Mouse (Mus musculus) neural tube, embryonic 14.5 days (tissue): Measurements from ENCODE around the gene Adh6b. TPM values are rescaled to one million over a fixed set of nuclear protein-coding genes. Genes with fewer than 3 reads are reported as not detected.

Experiments
- ATAC-seq: fragments of 200-750 bp; cut with Nextera tagmentation; 2 replicates; pipeline ENCODE4 v1.8.0; 2017; ENCODE audit warnings: low read depth, mild to moderate bottlenecking, moderate TSS enrichment, moderate library complexity
- H3K27ac ChIP-seq: fragments of 300-500 bp; sonication (generic); 2 replicates; pipeline ENCODE4 v1.5.1; 2014; ENCODE audit warnings: low read depth, mild to moderate bottlenecking, control low read depth, low read length, moderate library complexity, mixed read lengths
- H3K27me3 ChIP-seq: fragments of 300-500 bp; sonication (generic); 2 replicates; pipeline ENCODE4 v1.6.1; 2014; ENCODE audit warnings: low read length; ENCODE audit not compliant: control insufficient read depth, insufficient read depth
- H3K36me3 ChIP-seq: fragments of 300-500 bp; sonication (generic); 2 replicates; pipeline ENCODE4 v1.6.1; 2014; ENCODE audit warnings: low read length, mixed read lengths; ENCODE audit not compliant: control insufficient read depth, insufficient read depth
- H3K4me1 ChIP-seq: fragments of 300-500 bp; sonication (generic); 2 replicates; pipeline ENCODE4 v1.6.1; 2014; ENCODE audit warnings: low read length; ENCODE audit not compliant: control insufficient read depth, insufficient read depth
- H3K4me2 ChIP-seq: fragments of 300-500 bp; sonication (generic); 2 replicates; pipeline ENCODE4 v1.6.1; 2014; ENCODE audit warnings: mild to moderate bottlenecking, low read depth, low read length, control low read depth
- H3K4me3 ChIP-seq: fragments of 300-500 bp; sonication (generic); 2 replicates; pipeline ENCODE4 v1.5.1; 2014; ENCODE audit warnings: low read depth, low read length, control low read depth, mixed read lengths
- H3K9ac ChIP-seq: fragments of 300-500 bp; sonication (generic); replicated peaks from 2 replicates; pipeline ENCODE4 v1.6.1; 2014; ENCODE audit warnings: low read depth, mild to moderate bottlenecking, control low read depth, low read length, mixed read lengths
- H3K9me3 ChIP-seq: fragments of 300-500 bp; sonication (generic); 2 replicates; pipeline ENCODE4 v1.6.1; 2016; ENCODE audit warnings: low read length; ENCODE audit not compliant: control insufficient read depth
- WGBS: fragments of 180-500 bp; shearing (Covaris S2); extraction: QIAGEN DNeasy Blood & Tissue Kit; methylation state at CpG from one replicate; pipeline ENCODE4 v1.1.7; 2014; 5-methylcytosine and 5-hydroxymethylcytosine counted together
- polyA plus RNA-seq: library from polyadenylated mRNA; unstranded; fragments of >200 nt; fragmentation: Nextera tagmentation; extraction: Ambion mirVana; gene quantifications from 2 replicates; pipeline ENCODE4 v1.2.1, GENCODE M21; 2014

Adh6b gene
- polyA plus RNA-seq, 1 experiment from 2014 or later, result not detected

DNA sequence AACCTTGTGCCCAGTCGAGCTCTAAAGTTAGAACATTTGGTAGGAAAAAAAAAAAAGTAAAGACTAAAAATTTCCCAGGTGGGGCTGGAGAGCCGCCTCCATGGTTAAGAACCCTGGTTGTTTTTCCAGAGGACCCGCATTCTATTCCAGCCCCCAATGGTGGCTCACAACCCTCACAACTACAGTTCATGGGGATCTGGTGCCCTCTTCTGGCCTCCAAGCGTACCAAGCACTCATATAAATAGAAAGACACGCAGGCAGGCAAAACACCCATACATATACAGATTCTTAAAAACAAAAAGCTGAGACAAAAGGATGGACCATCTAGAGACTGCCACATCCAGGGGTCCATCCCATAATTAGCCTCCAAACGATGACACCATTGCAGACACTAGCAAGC is 30.6 kb upstream of the Adh6b start:
- Histone ChIP-seq H3K27me3 (no peaks in the 10 kb centered on the region), H3K9me3 (no peaks in the 10 kb centered on the region), H3K9ac (no peak overlapping the region), H3K36me3 (no peaks in the 10 kb centered on the region), H3K4me1 (no peaks in the 10 kb centered on the region), H3K4me2 (no peak overlapping the region), H3K27ac (no peak overlapping the region), H3K4me3 (no peak overlapping the region)
- 89% methylated on average over 6 of the region's 6 CpGs for WGBS
- no peak for ATAC-seq

DNA sequence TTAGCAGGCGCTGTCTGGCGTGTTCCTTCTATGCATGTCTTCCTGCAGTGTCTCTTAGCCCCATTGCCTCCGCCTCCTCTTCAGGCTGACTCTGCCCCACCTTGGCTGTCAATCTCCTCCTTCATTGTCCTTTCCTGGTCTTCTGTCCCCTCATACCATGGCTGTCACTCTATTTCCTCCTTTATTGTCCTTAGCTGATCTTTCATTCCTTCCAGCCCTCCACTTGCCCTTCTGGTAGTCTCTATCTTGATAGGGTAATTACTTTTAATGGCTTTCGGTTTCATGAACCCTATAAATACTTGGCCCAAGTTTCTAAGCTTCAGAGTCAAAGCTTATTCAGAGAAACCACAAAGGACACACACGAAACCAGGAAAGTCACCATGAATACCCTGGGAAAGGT is 28.6 kb upstream of the Adh6b start, which contains the start of gene Adh6a:
TSS of gene Adh6a (plus strand) at position 322 of the 400 bp plus-strand sequence.
- Histone ChIP-seq H3K4me2 (no peak within 1 kb of the TSS), H3K36me3 (no peaks in the 10 kb centered on the region), H3K9ac (no peak within 1 kb of the TSS), H3K9me3 (no peaks in the 10 kb centered on the region), H3K4me3 (no peak within 1 kb of the TSS), H3K27me3 (no peaks in the 10 kb centered on the region), H3K4me1 (no peaks in the 10 kb centered on the region), H3K27ac (no peak within 1 kb of the TSS)
- 86% methylated on average over 5 of the region's 5 CpGs for WGBS
- no peak for ATAC-seq

DNA sequence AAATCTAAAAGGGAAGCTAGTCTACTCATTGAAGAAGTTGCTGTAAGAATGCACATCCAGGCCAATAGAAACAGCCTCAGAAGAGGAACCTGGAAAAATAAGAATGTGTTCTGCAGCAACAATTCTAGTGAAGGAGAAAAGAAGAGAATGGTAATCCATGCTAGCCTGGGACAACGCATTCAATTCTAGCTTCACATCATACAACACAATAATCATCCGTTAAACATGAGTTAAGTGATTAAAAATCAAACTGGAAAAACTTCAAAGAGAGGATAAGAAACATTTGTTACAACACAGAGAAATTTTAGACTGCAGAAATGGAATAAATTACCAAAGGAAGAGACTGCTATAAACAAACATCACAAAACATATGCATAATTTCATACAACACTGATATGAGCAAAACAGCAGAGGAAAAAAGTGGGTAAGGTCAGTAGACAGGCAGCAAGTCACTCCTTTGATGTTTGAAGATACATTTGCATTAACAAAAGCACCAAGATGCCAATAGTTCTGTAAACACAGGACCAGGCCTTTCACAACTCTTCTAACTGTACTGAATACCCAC is 24.6 kb upstream of the Adh6b start:
- 85% methylated on average over 2 of the region's 2 CpGs for WGBS
- Histone ChIP-seq H3K4me1 (no peaks in the 10 kb centered on the region), H3K9me3 (no peaks in the 10 kb centered on the region), H3K36me3 (no peaks in the 10 kb centered on the region), H3K4me2 (no peak overlapping the region), H3K9ac (no peak overlapping the region), H3K27me3 (no peaks in the 10 kb centered on the region), H3K4me3 (no peak overlapping the region), H3K27ac (no peak overlapping the region)
- no peak for ATAC-seq

DNA sequence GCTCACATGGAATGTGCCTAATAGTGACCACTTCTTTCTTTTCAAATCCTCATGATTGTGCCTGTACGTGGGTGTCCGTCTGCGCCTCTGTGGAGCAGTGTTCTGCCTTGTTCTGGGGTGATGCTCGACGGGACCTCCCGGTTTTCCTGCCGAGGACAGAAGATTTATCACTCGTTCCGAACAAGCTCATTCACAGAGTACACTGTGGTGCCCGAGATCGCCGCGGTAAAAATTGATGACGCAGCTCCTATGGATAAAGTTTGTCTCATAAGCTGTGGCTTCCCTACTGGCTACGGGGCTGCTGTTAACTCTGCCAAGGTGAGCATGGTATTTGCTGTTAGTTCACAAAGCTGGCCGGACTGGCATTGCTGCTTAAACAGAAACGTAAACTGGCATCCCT is 16.6 kb upstream of the Adh6b start:
- Histone ChIP-seq H3K36me3 (no peaks in the 10 kb centered on the region), H3K27me3 (no peaks in the 10 kb centered on the region), H3K9ac (no peak overlapping the region), H3K4me3 (no peak overlapping the region), H3K9me3 (no peaks in the 10 kb centered on the region), H3K4me1 (no peaks in the 10 kb centered on the region), H3K4me2 (no peak overlapping the region), H3K27ac (no peak overlapping the region)
- ATAC-seq, result no peak
- WGBS, result 75% methylated on average over 17 of the region's 17 CpGs

DNA sequence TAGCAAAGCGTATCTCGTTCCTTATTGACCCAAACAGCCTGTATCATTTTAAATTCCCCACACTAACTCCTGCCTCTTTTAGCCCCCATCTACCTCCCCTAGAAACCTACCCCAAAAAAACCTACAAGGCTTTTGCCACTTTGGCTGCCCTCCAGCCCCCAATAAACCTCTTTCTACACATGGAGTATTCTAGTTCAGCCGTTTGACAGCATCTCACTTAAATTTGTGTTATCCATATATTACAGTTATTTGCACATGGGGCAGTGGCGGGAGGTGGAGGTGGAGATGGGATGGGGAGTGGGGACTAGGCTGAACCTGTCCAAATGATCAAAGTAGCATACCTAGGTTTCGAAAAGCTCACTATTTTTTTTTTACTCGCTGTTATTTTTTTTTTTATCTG is 16.1 kb upstream of the Adh6b start:
- no peak overlapping the region for H3K27ac ChIP-seq
- no peak overlapping the region for H3K9ac ChIP-seq
- ATAC-seq, result no peak
- no peaks in the 10 kb centered on the region for H3K27me3 ChIP-seq
- whole genome bisulfite sequencing, result 94% methylated on average over 6 of the region's 6 CpGs
- H3K4me2 ChIP-seq, result no peak overlapping the region
- no peaks in the 10 kb centered on the region for H3K9me3 ChIP-seq
- no peak overlapping the region for H3K4me3 ChIP-seq
- H3K36me3 ChIP-seq, result no peaks in the 10 kb centered on the region
- no peaks in the 10 kb centered on the region for H3K4me1 ChIP-seq

DNA sequence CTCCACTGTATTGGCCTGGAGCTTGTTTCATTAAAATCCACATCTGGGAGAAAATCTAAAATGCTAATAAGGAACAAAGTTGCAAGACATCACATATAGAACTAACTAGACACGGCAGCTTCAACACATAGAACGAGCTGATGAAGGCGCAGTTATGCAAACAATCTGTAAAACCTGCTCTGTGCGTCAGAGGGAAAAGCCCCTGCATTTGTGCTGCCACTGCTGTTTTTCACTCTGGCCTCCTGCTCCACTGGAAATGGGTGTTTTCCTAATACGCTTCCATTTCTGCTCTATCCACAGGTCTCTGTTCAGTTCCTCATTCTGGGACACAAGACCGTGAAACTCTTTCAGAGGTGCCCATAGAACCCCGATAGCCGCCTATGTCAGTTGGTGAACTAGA is 7.7 kb upstream of the Adh6b start:
- ATAC-seq, result no peak
- no peak overlapping the region for H3K4me2 ChIP-seq
- 92% methylated on average over 8 of the region's 8 CpGs for WGBS
- H3K27me3 ChIP-seq, result no peaks in the 10 kb centered on the region
- H3K4me3 ChIP-seq, result no peak overlapping the region
- H3K9ac ChIP-seq, result no peak overlapping the region
- H3K4me1 ChIP-seq, result no peaks in the 10 kb centered on the region
- H3K9me3 ChIP-seq, result no peaks in the 10 kb centered on the region
- H3K36me3 ChIP-seq, result no peaks in the 10 kb centered on the region
- H3K27ac ChIP-seq, result no peak overlapping the region

DNA sequence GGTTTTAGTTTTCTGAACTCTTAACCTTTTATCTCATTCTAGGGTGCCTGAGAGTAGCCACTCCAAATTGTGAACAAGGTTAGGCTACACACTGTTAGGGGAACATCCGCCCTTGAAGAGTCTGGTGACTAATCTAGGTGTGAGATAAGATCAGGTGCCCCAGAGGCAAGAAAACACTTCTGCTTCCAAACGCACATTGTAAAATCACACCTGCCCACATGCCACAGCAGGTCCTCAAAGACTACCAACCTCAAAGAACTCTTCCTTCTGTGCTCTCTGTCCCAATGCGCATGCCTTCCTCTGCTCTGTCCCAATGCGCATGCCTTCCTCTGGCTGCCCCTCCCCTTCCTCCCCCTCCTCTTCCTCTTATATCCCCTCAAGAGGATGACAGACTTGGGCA is 7.3 kb upstream of the Adh6b start:
- Histone ChIP-seq H3K36me3 (no peaks in the 10 kb centered on the region), H3K27me3 (no peaks in the 10 kb centered on the region), H3K4me3 (no peak overlapping the region), H3K9ac (no peak overlapping the region), H3K9me3 (no peaks in the 10 kb centered on the region), H3K27ac (no peak overlapping the region), H3K4me1 (no peaks in the 10 kb centered on the region), H3K4me2 (no peak overlapping the region)
- 91% methylated on average over 4 of the region's 4 CpGs for WGBS
- ATAC-seq, result no peak

DNA sequence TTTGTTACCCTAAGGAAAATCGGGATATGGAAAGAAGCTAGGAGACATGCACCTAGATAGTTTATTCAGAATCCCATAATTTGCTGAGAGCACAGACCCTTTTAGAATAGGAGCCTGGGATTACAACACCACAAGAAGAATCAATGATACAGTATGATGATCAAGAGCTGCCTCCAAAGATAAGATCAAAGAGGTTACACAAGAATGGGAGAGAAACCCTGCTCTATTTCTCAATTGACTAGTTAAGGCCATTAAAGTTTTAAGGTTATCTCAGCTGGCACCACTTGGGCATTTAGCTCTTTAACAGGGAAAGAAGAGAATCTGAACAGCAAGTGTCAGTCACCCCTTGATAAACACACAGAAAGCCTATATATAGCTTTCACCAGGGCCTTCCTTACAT is 6.0 kb upstream of the Adh6b start:
- H3K36me3 ChIP-seq, result no peaks in the 10 kb centered on the region
- 98% methylated on average over 1 of the region's 1 CpGs for WGBS

DNA sequence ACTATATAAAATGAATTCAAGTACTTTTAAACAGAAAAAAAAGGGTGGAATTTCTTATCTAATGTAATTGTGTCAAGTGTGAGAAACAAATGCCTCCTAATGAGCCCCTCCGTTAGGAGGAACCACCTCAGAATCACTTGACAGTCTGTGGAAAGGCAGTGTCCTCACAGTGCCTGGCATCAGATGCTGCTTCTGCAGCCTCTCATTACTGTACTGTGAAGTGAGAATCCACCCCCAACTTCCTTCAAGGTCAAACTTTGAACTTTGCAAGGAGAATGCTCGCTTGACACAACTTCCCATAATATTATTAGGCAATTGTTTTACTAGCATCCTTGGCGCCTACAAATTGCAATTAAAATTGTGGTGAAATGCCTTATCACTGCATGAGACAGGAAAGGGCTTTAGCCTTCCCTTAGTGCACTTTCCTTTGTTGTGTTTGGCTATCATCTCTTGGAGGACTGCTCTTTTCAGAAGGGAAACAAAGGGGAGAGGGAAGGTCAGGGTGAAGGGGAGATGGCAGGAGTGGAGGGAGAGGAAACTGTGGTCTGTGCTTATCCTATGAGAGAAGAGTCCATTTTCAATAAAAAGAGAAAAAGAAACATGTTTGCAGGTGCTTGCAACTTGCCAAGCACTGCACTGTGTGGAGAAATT is 5.3 kb upstream of the Adh6b start:
- no peak overlapping the region for H3K9ac ChIP-seq
- no peak for ATAC-seq
- no peaks in the 10 kb centered on the region for H3K36me3 ChIP-seq
- no peak overlapping the region for H3K4me3 ChIP-seq
- WGBS, result 57% methylated on average over 3 of the region's 3 CpGs
- H3K27me3 ChIP-seq, result no peaks in the 10 kb centered on the region
- H3K4me1 ChIP-seq, result no peaks in the 10 kb centered on the region
- no peaks in the 10 kb centered on the region for H3K9me3 ChIP-seq
- no peak overlapping the region for H3K27ac ChIP-seq
- H3K4me2 ChIP-seq, result no peak overlapping the region

More for the DNA sequence above, 6.0 kb upstream of the Adh6b start:
- no peaks in the 10 kb centered on the region for H3K27me3 ChIP-seq
- H3K9me3 ChIP-seq, result no peaks in the 10 kb centered on the region
- H3K27ac ChIP-seq, result no peak overlapping the region
- H3K4me2 ChIP-seq, result no peak overlapping the region
- H3K4me1 ChIP-seq, result no peaks in the 10 kb centered on the region
- no peak overlapping the region for H3K4me3 ChIP-seq
- H3K9ac ChIP-seq, result no peak overlapping the region
- ATAC-seq, result no peak
